In genomic region chr14:24578535-24579111, GRCm38 (mm10) we compare ENCODE assay signal across 7 mouse cellular contexts.
DNase-seq lines count a peak whose midpoint lies in the region; ATAC-seq and TF ChIP-seq lines count a peak whose summit lies in the region.

No protein-coding gene starts in this region.

- H3K36me3 ChIP-seq in forebrain, embryonic 11.5 days (ENCODE audit: control insufficient read depth, insufficient read depth, low read length) = no peaks in the 10 kb centered on the region
- H3K36me3 ChIP-seq in heart, embryonic 12.5 days = no peaks in the 10 kb centered on the region

- no peak for TF ChIP-seq CTCF in cerebellum, adult 2 months (IDR thresholded peaks at IDR 0.05; ENCODE audit: borderline replicate concordance, insufficient read depth, low read depth, low read length)

- H3K4me3 ChIP-seq in cerebellum, adult 2 months (replicated peaks; ENCODE audit: insufficient read depth, low read depth, low read length) = no peak overlapping the region
- no peak overlapping the region for H3K4me3 ChIP-seq in forebrain, embryonic 11.5 days (ENCODE audit: low read depth, low read length)
- H3K4me3 ChIP-seq in heart, embryonic 12.5 days = no peak overlapping the region

- no peaks in the 10 kb centered on the region for H3K9me3 ChIP-seq in forebrain, embryonic 11.5 days (ENCODE audit: control insufficient read depth, low read length)
- H3K9me3 ChIP-seq in heart, embryonic 12.5 days (replicated peaks) = no peaks in the 10 kb centered on the region

- H3K27ac ChIP-seq in cerebellum, adult 2 months (ENCODE audit: insufficient read depth, low read length) = peak overlapping the region; percentile 95
- peak overlapping the region; percentile 75 for H3K27ac ChIP-seq in forebrain, embryonic 11.5 days (ENCODE audit: low read depth, low read length)
- H3K27ac ChIP-seq in heart, embryonic 12.5 days (ENCODE audit: poor library complexity, severe bottlenecking) = no peak overlapping the region

- 7% methylated on average over 7 of the region's 7 CpGs for WGBS in cerebellum, adult 2 months
- 29% methylated on average over 7 of the region's 7 CpGs for WGBS in forebrain, embryonic 11.5 days
- WGBS in heart, embryonic 12.5 days = 40% methylated on average over 7 of the region's 7 CpGs

- peak; percentile 80 for ATAC-seq in forebrain, embryonic 11.5 days (replicated peaks; ENCODE audit: low FRiP score)
- ATAC-seq in heart, embryonic 12.5 days (ENCODE audit: insufficient number of reproducible peaks, low FRiP score) = peak; percentile 39; the same call in 1 of the 2 replicates

- H3K4me1 ChIP-seq in cerebellum, adult 2 months (ENCODE audit: control insufficient read depth, insufficient read depth, low read length) = peaks cover 23% of the 10 kb centered on the region
- peaks cover 12% of the 10 kb centered on the region for H3K4me1 ChIP-seq in forebrain, embryonic 11.5 days (replicated peaks; ENCODE audit: control insufficient read depth, insufficient read depth, low read length)
- H3K4me1 ChIP-seq in heart, embryonic 12.5 days (replicated peaks) = peaks cover 26% of the 10 kb centered on the region

- peak overlapping the region; percentile 0; the same call in 1 of the 2 replicates for H3K9ac ChIP-seq in forebrain, embryonic 11.5 days (ENCODE audit: low read length)
- H3K9ac ChIP-seq in heart, embryonic 12.5 days = peak overlapping the region; percentile 23; the same call in 1 of the 2 replicates

- no peak overlapping the region for H3K4me2 ChIP-seq in forebrain, embryonic 11.5 days (ENCODE audit: low read depth, low read length, severe bottlenecking)
- no peak overlapping the region for H3K4me2 ChIP-seq in heart, embryonic 12.5 days

- TF ChIP-seq POLR2A in cerebellum, adult 2 months (IDR thresholded peaks at IDR 0.05; ENCODE audit: borderline replicate concordance, insufficient read depth, low read length) = 0 out of 2 replicates have a peak, but pooled peaks have one; percentile 29

- H3K27me3 ChIP-seq in cerebellum, adult 2 months (ENCODE audit: control insufficient read depth, insufficient read depth, low read length) = no peaks in the 10 kb centered on the region
- no peaks in the 10 kb centered on the region for H3K27me3 ChIP-seq in forebrain, embryonic 11.5 days (ENCODE audit: control insufficient read depth, insufficient read depth, low read length)
- no peaks in the 10 kb centered on the region for H3K27me3 ChIP-seq in heart, embryonic 12.5 days (replicated peaks)

- DNase-seq in cerebellum, adult 2 months = peak; percentile 95 to 97
- peak; percentile 56 for DNase-seq in forebrain, embryonic 11.5 days (ENCODE audit: low spot score)
- DNase-seq in layer of hippocampus, adult 9-11 months = peak; percentile 96
- DNase-seq in lung, postnatal 36 days = peak; percentile 29
- DNase-seq in right cerebral cortex, postnatal 36 days (ENCODE audit: low spot score in 2 of 2) = peak; percentile 88 to 91
- no peak for DNase-seq in urinary bladder, postnatal 25 days (ENCODE audit: low spot score)
